Mouse (Mus musculus): ENCODE measurements around the gene Bbip1.

DNA sequence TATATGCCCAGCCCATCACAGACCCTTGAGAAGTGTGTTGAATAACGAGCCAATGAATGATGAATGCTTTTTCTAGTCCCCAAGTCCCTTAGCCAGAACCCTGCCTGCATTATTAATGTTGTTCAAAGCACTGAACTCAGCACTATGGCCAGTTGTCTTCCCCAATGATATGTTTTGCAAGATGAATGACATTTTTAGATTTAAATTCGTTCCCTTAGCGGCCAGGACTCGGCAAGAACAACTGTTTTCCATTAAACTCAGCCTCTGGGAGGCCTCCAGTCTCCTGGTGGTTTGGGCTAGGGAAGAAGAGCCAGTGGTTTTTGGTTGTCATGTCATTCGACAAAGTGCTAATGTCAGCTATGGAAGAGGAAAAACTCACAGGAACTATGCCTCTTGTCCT, 62.6 kb downstream of the Bbip1 start:
- no peak for TF ChIP-seq MAX (IDR thresholded peaks at IDR 0.05; ENCODE audit: low read length)
- no peak for TF ChIP-seq USF1 (IDR thresholded peaks at IDR 0.05; ENCODE audit: low read depth, low read length)
- TF ChIP-seq POLR2AphosphoS2 (IDR thresholded peaks at IDR 0.05; ENCODE audit: low read depth, low read length) = no peak
- TF ChIP-seq UBTF (IDR thresholded peaks at IDR 0.05; ENCODE audit: low read depth, low read length) = no peak

Measured in CH12.LX (cell line).